Mouse (Mus musculus) heart, adult 2 months (tissue): ENCODE measurements around the gene Ddx3x.

ENCODE experiments used
- EP300 ChIP-seq: fragments of 200-500 bp; IDR thresholded peaks from 2 replicates; pipeline ENCODE4 v1.6.1; 2011; ENCODE audit warnings: low read depth, low read length, control low read depth; ENCODE audit not compliant: insufficient read depth
- POLR2A ChIP-seq: fragments of 200-500 bp; IDR thresholded peaks from 2 replicates; pipeline ENCODE4 v1.6.1; 2011; ENCODE audit warnings: mild to moderate bottlenecking, low read depth, low read length, control low read depth; ENCODE audit not compliant: insufficient read depth

- TF ChIP-seq POLR2A (no peak), EP300 (no peak)
Observed at GRCm38 (mm10) chrX:13278996-13279395, 1.8 kb upstream of the Ddx3x start.
